Mouse (Mus musculus) liver, postnatal 0 days (tissue): ENCODE measurements at regions not wholly inside any gene's neighbourhood (a gene's known extent, or its start where the extent isn't known, plus 50 kb on each side); places are given as distances from the start of the nearest gene placed in this dataset.

ENCODE experiments used
- CTCF ChIP-seq: sonication (generic); IDR thresholded peaks from 2 replicates; pipeline ENCODE4 v1.5.1; 2016; ENCODE audit warnings: antibody characterized with exemption, low read depth
- EP300 ChIP-seq: IDR thresholded peaks from 2 replicates; pipeline ENCODE4 v1.6.1; 2016; ENCODE audit warnings: antibody characterized with exemption, low read depth, mild to moderate bottlenecking

GRCm38 (mm10) chr16:95924716-95925115, 66.0 kb downstream of the Psmg1 start:
- TF ChIP-seq CTCF (no peak), EP300 (no peak)
